Mouse (Mus musculus): ENCODE measurements around the gene Pibf1. TPM values are rescaled to one million over a fixed set of nuclear protein-coding genes. Genes with fewer than 3 reads are reported as not detected.

Gene Pibf1
- polyA plus RNA-seq, 1 experiment, result 1.4 TPM

GRCm38 (mm10) chr14:99121584-99122339, 22.5 kb downstream of the Pibf1 start:
- Histone ChIP-seq H3K36me3 (ENCODE audit: control insufficient read depth, insufficient read depth, low read length) (peaks cover 5% of the 10 kb centered on the region; the same call in 1 of the 2 replicates), H3K27ac (ENCODE audit: insufficient read depth, low read length) (no peak overlapping the region), H3K4me3 (ENCODE audit: extremely low read depth, insufficient read depth, insufficient read length) (no peak overlapping the region), H3K27me3 (ENCODE audit: control insufficient read depth, insufficient read depth, low read length) (no peaks in the 10 kb centered on the region), H3K4me1 (ENCODE audit: control insufficient read depth, insufficient read depth, insufficient read length) (no peaks in the 10 kb centered on the region)
- TF ChIP-seq CTCF (IDR thresholded peaks at IDR 0.05; ENCODE audit: extremely low read depth, insufficient read depth, insufficient read length, insufficient replicate concordance), result no peak
- TF ChIP-seq POLR2A (IDR thresholded peaks at IDR 0.05; ENCODE audit: low read depth, low read length), result no peak
- DNase-seq (ENCODE audit: low read depth in 1 of 2, low spot score in 2 of 2), result no peak
- WGBS, result 94% methylated on average over 11 of the region's 11 CpGs

GRCm38 (mm10) chr14:99124076-99124475, 24.9 kb downstream of the Pibf1 start:
- 89% methylated on average over 4 of the region's 4 CpGs for WGBS
- Histone ChIP-seq H3K36me3 (ENCODE audit: control insufficient read depth, insufficient read depth, low read length) (peaks cover 2% of the 10 kb centered on the region; the same call in 1 of the 2 replicates), H3K4me3 (ENCODE audit: extremely low read depth, insufficient read depth, insufficient read length) (no peak overlapping the region), H3K27me3 (ENCODE audit: control insufficient read depth, insufficient read depth, low read length) (no peaks in the 10 kb centered on the region), H3K27ac (ENCODE audit: insufficient read depth, low read length) (no peak overlapping the region), H3K4me1 (ENCODE audit: control insufficient read depth, insufficient read depth, insufficient read length) (no peaks in the 10 kb centered on the region)
- TF ChIP-seq CTCF (IDR thresholded peaks at IDR 0.05; ENCODE audit: extremely low read depth, insufficient read depth, insufficient read length, insufficient replicate concordance), result no peak
- TF ChIP-seq POLR2A (IDR thresholded peaks at IDR 0.05; ENCODE audit: low read depth, low read length), result no peak
- DNase-seq (ENCODE audit: low read depth in 1 of 2, low spot score in 2 of 2), result no peak

GRCm38 (mm10) chr14:99126713-99127112, 27.5 kb downstream of the Pibf1 start:
- DNase-seq (ENCODE audit: low read depth in 1 of 2, low spot score in 2 of 2), result no peak
- Histone ChIP-seq H3K27ac (ENCODE audit: insufficient read depth, low read length) (no peak overlapping the region), H3K4me3 (ENCODE audit: extremely low read depth, insufficient read depth, insufficient read length) (no peak overlapping the region), H3K27me3 (ENCODE audit: control insufficient read depth, insufficient read depth, low read length) (no peaks in the 10 kb centered on the region), H3K4me1 (ENCODE audit: control insufficient read depth, insufficient read depth, insufficient read length) (no peaks in the 10 kb centered on the region), H3K36me3 (ENCODE audit: control insufficient read depth, insufficient read depth, low read length) (peaks cover 8% of the 10 kb centered on the region)
- no peak for TF ChIP-seq POLR2A (IDR thresholded peaks at IDR 0.05; ENCODE audit: low read depth, low read length)
- no peak for TF ChIP-seq CTCF (IDR thresholded peaks at IDR 0.05; ENCODE audit: extremely low read depth, insufficient read depth, insufficient read length, insufficient replicate concordance)
- 88% methylated on average over 4 of the region's 4 CpGs for WGBS

- no peak for DNase-seq (ENCODE audit: low read depth in 1 of 2, low spot score in 2 of 2)
- 75% methylated on average over 1 of the region's 1 CpGs for WGBS
These were observed 28.3 kb downstream of the Pibf1 start for GRCm38 (mm10) chr14:99127509-99127908.

DNA sequence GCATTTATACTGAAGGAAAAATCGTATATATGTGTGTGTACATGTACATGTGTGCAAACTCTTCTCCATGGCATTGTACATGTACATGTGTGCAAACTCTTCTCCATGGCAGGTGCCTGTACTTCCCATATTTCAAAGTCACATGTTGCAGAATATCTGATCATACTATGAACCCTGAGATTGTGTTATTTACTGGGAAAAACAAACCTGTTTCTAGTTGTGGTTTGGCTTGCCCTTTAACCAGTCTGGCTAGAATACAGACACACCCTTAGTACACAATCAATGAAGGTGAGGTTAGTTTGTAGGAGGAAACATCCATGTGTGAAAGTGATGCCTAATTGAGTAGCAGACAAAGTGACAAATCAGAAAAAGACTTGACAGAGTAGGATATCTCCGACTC, 29.8 kb downstream of the Pibf1 start:
- no peak for DNase-seq (ENCODE audit: low read depth in 1 of 2, low spot score in 2 of 2)
- H3K4me3 ChIP-seq (ENCODE audit: extremely low read depth, insufficient read depth, insufficient read length), result no peak overlapping the region
- H3K27ac ChIP-seq (ENCODE audit: insufficient read depth, low read length), result no peak overlapping the region
- H3K36me3 ChIP-seq (ENCODE audit: control insufficient read depth, insufficient read depth, low read length), result peaks cover 6% of the 10 kb centered on the region
- WGBS, result 96% methylated on average over 2 of the region's 2 CpGs
- no peaks in the 10 kb centered on the region for H3K4me1 ChIP-seq (ENCODE audit: control insufficient read depth, insufficient read depth, insufficient read length)
- TF ChIP-seq CTCF (IDR thresholded peaks at IDR 0.05; ENCODE audit: extremely low read depth, insufficient read depth, insufficient read length, insufficient replicate concordance), result no peak
- TF ChIP-seq POLR2A (IDR thresholded peaks at IDR 0.05; ENCODE audit: low read depth, low read length), result no peak
- no peaks in the 10 kb centered on the region for H3K27me3 ChIP-seq (ENCODE audit: control insufficient read depth, insufficient read depth, low read length)

More at GRCm38 (mm10) chr14:99127509-99127908, 28.3 kb downstream of the Pibf1 start:
- H3K27me3 ChIP-seq (ENCODE audit: control insufficient read depth, insufficient read depth, low read length), result no peaks in the 10 kb centered on the region
- H3K36me3 ChIP-seq (ENCODE audit: control insufficient read depth, insufficient read depth, low read length), result peaks cover 6% of the 10 kb centered on the region
- no peak for TF ChIP-seq CTCF (IDR thresholded peaks at IDR 0.05; ENCODE audit: extremely low read depth, insufficient read depth, insufficient read length, insufficient replicate concordance)
- no peak for TF ChIP-seq POLR2A (IDR thresholded peaks at IDR 0.05; ENCODE audit: low read depth, low read length)
- H3K27ac ChIP-seq (ENCODE audit: insufficient read depth, low read length), result no peak overlapping the region
- H3K4me3 ChIP-seq (ENCODE audit: extremely low read depth, insufficient read depth, insufficient read length), result no peak overlapping the region
- H3K4me1 ChIP-seq (ENCODE audit: control insufficient read depth, insufficient read depth, insufficient read length), result no peaks in the 10 kb centered on the region

DNA sequence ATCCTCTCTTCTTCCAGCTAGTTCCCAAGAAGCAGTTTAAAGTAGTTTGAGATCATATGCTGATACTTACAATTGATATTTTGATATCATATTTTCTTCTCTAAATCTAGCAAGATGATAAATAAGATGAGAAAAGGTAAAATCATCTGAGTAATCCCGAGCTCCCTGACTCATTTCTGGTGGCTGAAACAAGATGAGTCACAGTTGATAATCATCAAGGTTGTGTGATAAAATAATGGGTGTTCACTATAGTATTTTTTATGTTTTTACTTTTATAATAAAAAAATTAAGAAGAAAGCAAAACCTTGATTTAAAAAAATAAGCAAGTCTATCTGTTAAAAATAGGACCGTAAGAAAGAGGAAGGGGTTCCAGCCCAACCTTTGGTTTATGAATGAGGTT, 34.8 kb downstream of the Pibf1 start:
- no peak overlapping the region for H3K4me3 ChIP-seq (ENCODE audit: extremely low read depth, insufficient read depth, insufficient read length)
- no peak for TF ChIP-seq POLR2A (IDR thresholded peaks at IDR 0.05; ENCODE audit: low read depth, low read length)
- no peak for TF ChIP-seq CTCF (IDR thresholded peaks at IDR 0.05; ENCODE audit: extremely low read depth, insufficient read depth, insufficient read length, insufficient replicate concordance)
- peaks cover 18% of the 10 kb centered on the region for H3K36me3 ChIP-seq (ENCODE audit: control insufficient read depth, insufficient read depth, low read length)
- no peaks in the 10 kb centered on the region for H3K4me1 ChIP-seq (ENCODE audit: control insufficient read depth, insufficient read depth, insufficient read length)
- DNase-seq (ENCODE audit: low read depth in 1 of 2, low spot score in 2 of 2), result no peak
- H3K27ac ChIP-seq (ENCODE audit: insufficient read depth, low read length), result no peak overlapping the region
- 85% methylated on average over 2 of the region's 2 CpGs for WGBS
- no peaks in the 10 kb centered on the region for H3K27me3 ChIP-seq (ENCODE audit: control insufficient read depth, insufficient read depth, low read length)

GRCm38 (mm10) chr14:99135761-99136160, 36.5 kb downstream of the Pibf1 start:
- 97% methylated on average over 9 of the region's 9 CpGs for WGBS
- DNase-seq (ENCODE audit: low read depth in 1 of 2, low spot score in 2 of 2), result no peak
- TF ChIP-seq POLR2A (IDR thresholded peaks at IDR 0.05; ENCODE audit: low read depth, low read length) (no peak), CTCF (IDR thresholded peaks at IDR 0.05; ENCODE audit: extremely low read depth, insufficient read depth, insufficient read length, insufficient replicate concordance) (no peak)
- Histone ChIP-seq H3K36me3 (ENCODE audit: control insufficient read depth, insufficient read depth, low read length) (peaks cover 19% of the 10 kb centered on the region), H3K4me1 (ENCODE audit: control insufficient read depth, insufficient read depth, insufficient read length) (no peaks in the 10 kb centered on the region), H3K4me3 (ENCODE audit: extremely low read depth, insufficient read depth, insufficient read length) (no peak overlapping the region), H3K27ac (ENCODE audit: insufficient read depth, low read length) (no peak overlapping the region), H3K27me3 (ENCODE audit: control insufficient read depth, insufficient read depth, low read length) (no peaks in the 10 kb centered on the region)
